Mouse (Mus musculus) retina, postnatal 1 day (tissue): ENCODE measurements around the gene Sh3d19.

ENCODE experiments used
- DNase-seq: peaks from one replicate; pipeline ENCODE4 v3.0.0-alpha.2; 2012

Sh3d19 gene

GRCm38 (mm10) chr3:86142263-86142933, 171.5 kb downstream of the Sh3d19 start, which contains the start of gene Rps3a1:
Gene Rps3a1, minus strand, starts transcription at chr3:86142702.
- DNase-seq: peak; percentile 99

- DNase-seq: no peak
Measured at GRCm38 (mm10) chr3:86142934-86143317, 172.0 kb downstream of the Sh3d19 start.

- DNase-seq: no peak
Measured at GRCm38 (mm10) chr3:86143343-86143742, 172.4 kb downstream of the Sh3d19 start.

DNA sequence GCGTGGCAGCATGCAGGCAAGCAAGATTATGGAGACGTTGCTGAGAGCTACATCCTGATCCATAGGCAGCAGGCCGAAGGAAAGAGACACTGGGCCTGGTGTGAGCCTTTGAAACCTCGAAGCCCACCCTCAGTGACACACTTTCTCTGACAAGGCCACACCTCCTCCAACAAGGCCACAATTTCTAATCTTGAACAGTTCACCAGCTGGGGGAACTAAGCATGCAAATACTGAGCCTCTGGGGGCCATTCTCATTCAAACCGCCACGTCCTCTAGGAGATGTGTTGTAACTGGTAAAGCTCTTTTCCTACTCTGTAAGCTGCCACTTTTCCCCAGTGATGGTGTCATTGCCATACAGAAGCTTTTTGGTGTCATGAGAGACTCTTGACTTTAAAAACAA, 178.2 kb downstream of the Sh3d19 start:
- DNase-seq: no peak

- no peak for DNase-seq
Measured at GRCm38 (mm10) chr3:86149521-86149920, 178.6 kb downstream of the Sh3d19 start.

- DNase-seq: no peak
Measured at GRCm38 (mm10) chr3:86168841-86169425, 198.0 kb downstream of the Sh3d19 start.

- DNase-seq: no peak
Measured at GRCm38 (mm10) chr3:86179714-86180113, 208.8 kb downstream of the Sh3d19 start.
